Mouse (Mus musculus): ENCODE measurements around the gene Scd4.
"Not testable (repeated sequence)": the region's sequence is repeated elsewhere in the genome, so short reads cannot be mapped to it uniquely, and the experiment has no call there.

The Scd4 gene

GRCm38 (mm10) chr19:44300520-44300919 is 32.4 kb upstream of the Scd4 start:
- no peak for DNase-seq (ENCODE audit: low read depth, low spot score)

- no peak for DNase-seq (ENCODE audit: low read depth, low spot score)
Observed at GRCm38 (mm10) chr19:44301176-44301575, 31.7 kb upstream of the Scd4 start.

- no peak for DNase-seq (ENCODE audit: low read depth, low spot score)
Observed at GRCm38 (mm10) chr19:44301671-44302305, 31.1 kb upstream of the Scd4 start.

DNA sequence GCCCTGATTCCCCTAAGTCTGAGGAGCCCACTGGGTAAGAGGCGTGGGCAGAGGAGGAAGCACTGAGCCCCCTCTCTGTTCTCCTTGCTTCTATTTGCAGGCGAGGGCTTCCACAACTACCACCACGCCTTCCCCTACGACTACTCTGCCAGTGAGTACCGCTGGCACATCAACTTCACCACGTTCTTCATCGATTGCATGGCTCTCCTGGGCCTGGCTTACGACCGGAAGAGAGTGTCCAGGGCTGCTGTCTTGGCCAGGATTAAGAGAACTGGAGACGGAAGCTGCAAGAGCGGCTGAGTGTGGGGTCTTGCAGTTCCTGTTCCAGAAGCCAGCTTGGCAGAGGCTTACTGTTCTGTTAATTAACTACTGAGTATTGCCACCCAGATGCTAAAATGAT is 30.0 kb upstream of the Scd4 start:
- DNase-seq (ENCODE audit: low read depth, low spot score) = no peak

DNA sequence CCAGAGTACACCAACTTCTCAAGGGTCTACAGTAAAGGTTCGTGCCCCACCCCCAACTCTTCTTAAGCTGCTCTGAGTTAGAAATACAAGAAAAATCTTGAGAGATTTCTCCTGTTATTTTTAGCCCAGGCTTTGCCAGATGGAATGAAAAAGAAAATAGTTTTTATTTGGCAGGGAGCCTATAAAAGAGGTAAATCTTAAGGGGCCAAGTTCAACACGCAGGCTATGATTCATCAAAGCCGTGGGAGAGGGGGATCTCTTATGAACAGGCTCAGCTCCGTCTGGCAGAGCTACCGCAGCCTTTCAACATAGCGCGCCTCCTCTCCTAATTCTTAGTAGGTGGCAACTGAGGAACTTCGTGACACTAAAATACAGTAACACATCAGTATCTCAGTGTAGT is 29.4 kb upstream of the Scd4 start:
- no peak for DNase-seq (ENCODE audit: low read depth, low spot score)

DNA sequence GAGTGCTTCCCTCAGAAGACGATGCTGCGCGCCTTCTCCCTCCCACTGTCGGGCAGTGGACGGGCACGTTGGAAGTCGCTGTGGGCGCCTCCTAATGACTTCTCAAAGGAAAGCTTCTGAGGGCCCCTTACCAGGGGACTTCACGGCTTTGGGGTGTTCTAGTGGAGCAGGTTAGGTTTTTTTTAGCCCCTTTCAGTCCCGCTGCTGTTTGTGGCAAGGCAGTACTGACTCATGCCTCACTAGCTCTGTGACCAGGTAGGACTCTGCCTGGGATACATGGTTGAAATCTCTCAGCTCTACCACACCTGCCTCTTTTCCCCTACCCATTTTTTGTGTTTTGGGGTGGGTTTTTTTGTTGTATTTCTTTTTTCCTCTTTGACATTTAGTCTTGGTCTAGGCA is 28.5 kb upstream of the Scd4 start:
- no peak for DNase-seq (ENCODE audit: low read depth, low spot score)

DNA sequence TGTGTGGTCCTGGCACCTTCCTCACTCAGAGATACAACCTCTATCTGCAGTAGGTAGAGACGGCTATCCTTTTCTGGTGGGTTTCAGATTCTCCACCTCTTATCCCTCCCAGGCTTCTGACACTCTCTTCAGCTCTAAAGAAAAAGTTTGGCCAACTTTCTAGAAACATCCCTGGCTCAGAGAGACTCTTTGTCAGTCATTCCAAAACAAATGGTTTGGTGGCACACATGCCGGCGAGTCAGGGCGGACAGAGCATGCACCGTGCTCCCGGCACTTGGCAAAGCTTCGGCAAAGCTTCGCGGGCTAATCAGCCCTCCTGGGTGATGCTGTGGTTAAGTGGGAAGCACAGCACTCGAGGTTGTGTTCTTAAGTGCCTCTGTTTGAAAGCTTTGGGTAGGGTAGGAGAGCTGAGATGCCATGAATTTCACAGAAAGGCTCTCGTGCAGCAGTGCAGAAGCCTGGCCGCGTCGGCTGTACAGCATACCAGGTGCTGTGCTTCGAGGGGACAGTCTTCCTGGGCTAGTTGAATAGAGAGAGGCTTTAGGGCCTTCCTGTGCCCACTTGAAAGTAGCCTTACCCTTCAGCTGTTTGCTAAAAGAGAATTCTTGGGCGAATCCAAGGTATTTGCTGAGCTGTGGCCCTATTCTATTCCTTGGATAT is 27.9 kb upstream of the Scd4 start:
- DNase-seq (ENCODE audit: low read depth, low spot score) = no peak

DNA sequence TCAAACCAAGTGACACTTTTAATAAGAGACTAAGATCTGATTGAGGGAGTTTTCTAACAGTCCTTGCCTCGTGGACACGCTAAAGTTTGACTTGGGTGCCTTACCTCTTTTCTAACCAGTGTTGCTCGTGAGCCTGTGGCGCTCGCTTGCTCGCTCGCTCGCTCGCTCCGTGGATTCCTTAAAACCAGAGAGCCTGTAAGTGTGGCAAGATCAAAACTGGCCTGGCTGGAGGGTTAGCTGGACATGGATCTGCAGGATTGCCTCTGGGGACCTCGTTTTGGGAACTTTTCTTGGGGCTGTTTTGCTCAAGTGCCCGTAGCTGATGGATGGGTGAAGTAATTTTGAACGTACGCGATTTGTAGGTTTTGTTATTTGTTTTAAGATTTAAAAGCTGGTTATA is 27.2 kb upstream of the Scd4 start:
- DNase-seq (ENCODE audit: low read depth, low spot score) = no peak

GRCm38 (mm10) chr19:44306171-44306570 is 26.7 kb upstream of the Scd4 start:
- no peak for DNase-seq (ENCODE audit: low read depth, low spot score)

DNA sequence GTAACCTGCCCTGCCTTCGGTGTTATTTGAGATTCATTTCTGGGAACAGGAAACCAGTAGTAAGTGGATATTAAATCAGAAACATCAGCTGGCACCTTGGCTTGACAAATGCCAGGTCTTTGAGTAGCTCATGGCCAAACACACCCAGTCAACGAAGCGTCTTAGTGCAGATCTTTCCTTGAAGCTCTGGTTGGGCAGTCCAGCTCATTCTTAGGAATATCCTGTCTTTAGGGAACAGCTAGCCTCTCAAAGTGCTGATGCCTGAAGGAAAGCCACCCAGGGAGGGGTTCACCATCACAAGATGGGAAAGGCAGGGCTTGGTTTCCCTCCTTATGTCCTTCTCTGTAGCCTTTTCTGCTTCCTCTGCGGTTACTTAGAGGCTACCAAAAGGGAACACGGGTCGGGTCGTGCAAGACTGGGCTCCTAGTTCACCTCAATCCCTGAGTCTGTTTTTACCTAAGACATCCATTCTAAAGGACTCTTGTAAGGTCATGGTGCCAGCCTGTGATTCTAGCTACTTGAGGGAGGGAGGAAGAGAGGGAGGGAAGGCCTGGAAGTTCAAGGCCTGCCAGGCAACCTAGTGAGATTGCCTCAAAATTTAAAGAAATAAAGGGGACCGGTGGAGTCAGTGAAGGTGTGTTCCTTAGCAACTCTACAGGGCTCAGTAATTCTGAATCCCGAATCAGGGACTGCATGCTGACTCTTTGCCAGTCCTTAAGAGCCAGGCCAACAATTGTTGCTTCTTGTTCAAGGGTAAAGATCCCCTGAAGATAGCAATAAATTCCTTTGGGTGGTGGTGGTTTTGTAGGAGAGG is 25.6 kb upstream of the Scd4 start:
- DNase-seq (ENCODE audit: low read depth, low spot score) = no peak

- no peak for DNase-seq (ENCODE audit: low read depth, low spot score)
Observed at GRCm38 (mm10) chr19:44307915-44308470, 24.9 kb upstream of the Scd4 start.

DNA sequence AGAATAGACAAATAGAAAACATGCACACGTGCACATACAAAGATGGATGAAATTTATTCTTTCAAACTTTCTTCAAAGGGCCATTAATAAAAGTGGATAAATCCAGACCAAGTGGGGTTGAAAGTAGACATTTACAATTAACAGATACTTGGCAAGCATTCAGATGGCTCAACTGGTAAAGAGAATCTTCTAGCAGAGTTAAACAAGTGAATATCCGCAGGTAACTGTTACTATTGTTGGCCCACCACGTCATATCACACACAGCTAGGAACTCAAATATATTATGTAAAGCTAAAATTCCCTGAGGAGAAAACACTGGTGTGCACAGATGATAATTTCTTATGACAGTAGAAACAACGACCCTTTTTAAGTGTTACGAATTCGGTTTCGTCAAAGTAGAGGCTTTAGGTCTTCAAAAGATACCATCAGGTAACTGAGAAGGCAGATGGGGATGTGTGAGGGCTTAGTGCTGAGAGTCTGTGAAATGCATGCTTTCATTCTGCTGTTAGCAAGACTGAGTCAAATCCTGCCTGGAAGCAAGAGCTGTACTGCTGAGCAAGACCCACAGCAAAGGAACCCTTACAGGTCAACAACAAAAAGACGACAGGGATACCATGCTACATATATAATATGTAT is 24.2 kb upstream of the Scd4 start:
- no peak for DNase-seq (ENCODE audit: low read depth, low spot score)

GRCm38 (mm10) chr19:44309351-44310154 is 23.3 kb upstream of the Scd4 start:
- no peak for DNase-seq (ENCODE audit: low read depth, low spot score)

DNA sequence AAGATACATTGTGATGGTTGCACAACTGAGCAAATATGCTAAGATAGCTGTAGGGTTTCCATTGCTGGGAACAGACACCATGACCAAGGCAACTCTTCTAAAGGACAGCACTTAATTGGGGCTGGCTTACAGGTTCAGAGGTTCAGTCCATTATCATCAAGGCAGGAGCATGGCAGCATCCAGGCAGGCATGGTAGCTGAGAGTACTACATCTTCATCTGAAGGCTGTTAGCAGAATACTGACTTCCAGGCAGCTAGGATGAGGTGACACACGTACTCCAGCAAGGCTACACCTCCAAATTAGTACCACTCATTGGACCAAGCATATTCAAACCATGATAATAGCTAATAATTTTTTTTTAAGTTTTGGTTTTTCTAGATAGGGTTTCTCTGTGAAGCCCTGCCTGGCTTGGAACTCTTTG is 22.7 kb upstream of the Scd4 start:
- not testable (repeated sequence) for DNase-seq (ENCODE audit: low read depth, low spot score)

GRCm38 (mm10) chr19:44310814-44311213 is 22.1 kb upstream of the Scd4 start:
- no peak for DNase-seq (ENCODE audit: low read depth, low spot score)

GRCm38 (mm10) chr19:44311306-44312006 is 21.4 kb upstream of the Scd4 start:
- no peak for DNase-seq (ENCODE audit: low read depth, low spot score)

- no peak for DNase-seq (ENCODE audit: low read depth, low spot score)
Observed at GRCm38 (mm10) chr19:44312007-44312360, 20.9 kb upstream of the Scd4 start.

DNA sequence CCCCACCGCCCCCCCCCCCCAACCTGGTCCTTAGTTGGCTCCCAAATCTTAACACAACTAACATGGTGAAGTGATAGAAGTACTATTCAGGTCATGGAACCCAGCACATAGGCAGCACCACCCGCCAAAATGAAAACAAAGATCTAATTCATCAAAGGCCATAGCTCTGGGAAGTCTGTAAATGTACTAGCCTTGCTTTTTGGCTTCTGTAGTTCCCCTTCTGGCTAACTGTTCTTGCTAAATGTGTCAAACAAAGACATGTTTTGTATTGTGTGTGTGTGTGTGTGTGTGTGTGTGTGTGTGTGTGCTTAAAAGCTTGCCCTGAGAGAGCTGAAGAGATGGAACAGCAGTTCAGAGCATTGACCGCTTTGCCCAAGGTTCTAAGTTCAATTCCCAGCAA is 19.8 kb upstream of the Scd4 start:
- DNase-seq (ENCODE audit: low read depth, low spot score) = no peak

- DNase-seq (ENCODE audit: low read depth, low spot score) = no peak
Observed at GRCm38 (mm10) chr19:44314327-44314759, 18.5 kb upstream of the Scd4 start.

GRCm38 (mm10) chr19:44314871-44315414 is 17.9 kb upstream of the Scd4 start:
- no peak for DNase-seq (ENCODE audit: low read depth, low spot score)

Measured in WW6 (cell line).